Mouse (Mus musculus): Measurements from ENCODE around the gene Grk1.

- TF ChIP-seq CTCF (conservative IDR thresholded peaks at IDR 0.05; ENCODE audit: low read length) (no peak), NANOG (IDR thresholded peaks at IDR 0.05; ENCODE audit: borderline replicate concordance, low read length) (no peak), POU5F1 (IDR thresholded peaks at IDR 0.05; ENCODE audit: borderline replicate concordance, low read length) (no peak)
These were observed 46.9 kb downstream of the Grk1 start for GRCm38 (mm10) chr8:13451747-13452277.

All from E14TG2a.4 (cell line).